Comparison of ENCODE assay signal across 9 mouse cellular contexts in the genomic region with DNA sequence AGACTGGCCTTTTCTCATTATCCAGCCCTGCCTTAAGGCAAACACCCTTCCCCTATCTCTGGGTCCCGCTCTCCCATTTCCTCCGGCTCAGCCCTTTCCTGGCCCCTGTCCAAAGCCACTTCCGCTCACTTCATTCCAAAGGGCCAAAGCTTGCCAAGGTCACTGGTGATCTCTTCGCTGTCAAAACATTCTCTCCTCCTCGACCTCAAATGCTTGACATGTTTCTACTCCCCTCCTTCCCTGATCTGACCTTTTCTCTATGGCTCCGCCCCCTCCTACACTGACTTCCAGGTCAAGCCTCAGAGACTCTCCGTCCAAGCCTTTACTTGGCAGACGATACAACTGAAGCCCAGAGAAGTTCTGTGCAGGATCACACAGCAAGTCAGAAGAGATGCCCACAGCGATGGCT. TPM values are rescaled to one million over a fixed set of nuclear protein-coding genes. Genes with fewer than 3 reads are reported as not detected.
DNase-seq lines count a peak whose midpoint lies in the region; ATAC-seq lines count a peak whose summit lies in the region.
"Had no signal": no experiment of that assay in that cellular context is flagged by ENCODE, and none has a peak within 500 bp of the region (broad histone marks: within the 10 kb centered on the region; RNA-seq: fewer than 3 reads in every experiment).

No protein-coding gene starts in this region.

- no peaks in the 10 kb centered on the region for H3K27me3 ChIP-seq in liver, embryonic 13.5 days

- peaks cover 99% of the 10 kb centered on the region for H3K4me1 ChIP-seq in liver, embryonic 13.5 days (replicated peaks)

- ATAC-seq in cerebellum, adult (ENCODE audit: insufficient number of reproducible peaks, low FRiP score, low TSS enrichment), result no peak
- peak; percentile 16 for ATAC-seq in common myeloid progenitor, adult 5-6 weeks (replicated peaks; ENCODE audit: low read depth, poor library complexity, severe bottlenecking)
- no peak for ATAC-seq in liver, embryonic 13.5 days (ENCODE audit: low read depth)
- no peak for ATAC-seq in activated CD4-positive, CD25-positive, alpha-beta regulatory T cell, adult 4 months

- 23% methylated on average over 9 of the region's 9 CpGs for WGBS in liver, embryonic 13.5 days (ENCODE audit: insufficient replicate concordance)

- H3K4me2 ChIP-seq in liver, embryonic 13.5 days, result peak overlapping the region; percentile 74
- H3K4me2 ChIP-seq: neural tube, embryonic 13.5 days had no signal

- intact Hi-C loops in heart, postnatal 10 days (cut with DNase I), result loop anchor here (2.0 kb wide), 1 partner anchor 18 kb away; no protein-coding TSS in a partner anchor

- peaks cover 25% of the 10 kb centered on the region for H3K36me3 ChIP-seq in liver, embryonic 13.5 days
- H3K36me3 ChIP-seq: neural tube, embryonic 13.5 days had no signal

- peak overlapping the region; percentile 42 for H3K4me3 ChIP-seq in liver, embryonic 13.5 days (replicated peaks)
- H3K4me3 ChIP-seq: neural tube, embryonic 13.5 days had no signal

- H3K9me3 ChIP-seq in liver, embryonic 13.5 days (replicated peaks), result no peaks in the 10 kb centered on the region
- H3K9me3 ChIP-seq: neural tube, embryonic 13.5 days had no signal

- peak overlapping the region; percentile 97 for H3K27ac ChIP-seq in liver, embryonic 13.5 days
- H3K27ac ChIP-seq: neural tube, embryonic 13.5 days had no signal

- DNase-seq in cerebellum, adult 9-10 months, result peak; percentile 44
- peak; percentile 93 to 95 for DNase-seq in heart, postnatal 10 days
- DNase-seq in liver, embryonic 13.5 days, result no peak
- DNase-seq in spleen, postnatal 36 days (ENCODE audit: low spot score in 2 of 2), result peak; percentile 44 to 62
- no peak for DNase-seq in right cerebral cortex, postnatal 36 days (ENCODE audit: low spot score in 2 of 2)

- H3K9ac ChIP-seq in liver, embryonic 13.5 days, result peak overlapping the region; percentile 78
- H3K9ac ChIP-seq: neural tube, embryonic 13.5 days had no signal

RNA-seq across cellular contexts. Expression of gene Ldlrap1, which starts 7.0 kb away (rescaled TPM):
- total RNA-seq in common myeloid progenitor, adult 5-6 weeks (2017), result 8.7 and 9.6 TPM in 2 replicates
- 10 to 100 TPM; 21.8 to 24.3 TPM for total RNA-seq in heart, postnatal 10 days (2021)
- polyA plus RNA-seq in liver, embryonic 13.5 days (2015; fragmentation: Nextera tagmentation; extraction: Ambion mirVana), result 20.3 and 23.1 TPM in 2 replicates
- 10 to 100 TPM; 21.3 to 25.2 TPM for polyA plus RNA-seq in activated CD4-positive, CD25-positive, alpha-beta regulatory T cell, adult 4 months (2017; shearing (Covaris generic))

RNA-seq across cellular contexts. Expression of gene Man1c1, which starts 56.7 kb away (rescaled TPM):
- 1.2 and 1.6 TPM in 2 replicates for total RNA-seq in common myeloid progenitor, adult 5-6 weeks (2017)
- 10 to 100 TPM; 32.0 to 37.7 TPM for total RNA-seq in heart, postnatal 10 days (2021)
- polyA plus RNA-seq in liver, embryonic 13.5 days (2015; fragmentation: Nextera tagmentation; extraction: Ambion mirVana), result 1.2 and 1.3 TPM in 2 replicates
- polyA plus RNA-seq in activated CD4-positive, CD25-positive, alpha-beta regulatory T cell, adult 4 months (2017; shearing (Covaris generic)), result 1 to 10 TPM; 1.0 to 1.9 TPM

Comparison
In these comparisons a context has a peak if more than half of its experiments do, and no peak if none do; other contexts are left out.
1. DNase-seq: peak in cerebellum, adult 9-10 months (single experiment), heart, postnatal 10 days (2 of 2) and spleen, postnatal 36 days (2 of 2); none in liver, embryonic 13.5 days (single experiment) and right cerebral cortex, postnatal 36 days (0 of 2).
2. RNA of gene Man1c1, which starts 56.7 kb away (total RNA-seq): 32.0 to 37.7 TPM in heart, postnatal 10 days; 1.2 to 1.6 TPM in common myeloid progenitor, adult 5-6 weeks; every median in the first group is over 10 times any median in the second.